Mouse (Mus musculus) thymus, adult 18-20 months (tissue): ENCODE data around the gene Cacna2d1.

Source experiments
- DNase-seq, 2 experiments: peaks; one replicate each; pipeline ENCODE4 v3.0.0; 2022; ENCODE audit warnings: mixed read lengths in 2 of 2

The Cacna2d1 gene

DNA sequence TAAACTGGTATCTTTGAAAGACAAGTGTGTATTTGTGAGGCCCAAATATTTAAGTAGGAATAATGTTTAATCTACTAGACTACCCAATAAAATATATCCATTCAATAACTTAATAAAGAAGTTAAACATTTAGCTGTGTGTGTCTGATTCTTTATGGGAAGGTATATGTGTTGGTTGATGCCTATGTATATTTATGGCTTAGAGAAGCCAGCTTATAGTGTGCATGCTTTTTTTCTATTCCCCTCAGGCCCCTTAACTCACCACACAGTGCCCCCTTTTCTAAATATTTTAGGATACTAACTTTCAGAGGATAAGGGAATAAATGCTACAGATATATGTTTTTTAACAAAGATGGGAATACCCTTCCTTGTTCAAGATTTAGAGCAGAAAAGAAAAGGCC lies 128.8 kb downstream of the Cacna2d1 start:
- DNase-seq = no peak

GRCm38 (mm10) chr5:16063949-16064348 lies 129.5 kb downstream of the Cacna2d1 start:
- no peak for DNase-seq

DNA sequence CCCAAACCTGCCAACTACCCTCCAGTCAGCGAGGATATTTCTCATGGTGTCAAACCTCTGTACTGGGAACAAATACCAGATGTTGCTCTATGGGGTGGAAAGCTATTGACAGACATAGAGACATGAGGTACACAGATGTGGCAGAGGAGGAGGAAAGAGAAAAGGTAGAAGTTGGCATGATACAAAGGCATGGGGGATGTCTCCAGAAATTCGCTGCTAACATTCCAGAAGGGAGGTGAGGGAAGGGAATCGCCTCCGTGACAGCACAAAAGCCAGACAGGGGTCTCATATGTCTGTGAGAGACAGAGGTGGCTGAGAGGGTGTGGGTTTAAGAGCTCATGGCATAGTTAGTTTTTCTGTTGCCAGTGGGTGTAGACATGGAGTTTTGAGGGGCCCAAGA lies 131.3 kb downstream of the Cacna2d1 start:
- no peak for DNase-seq

- no peak for DNase-seq
Observed at GRCm38 (mm10) chr5:16082253-16082652, 147.8 kb downstream of the Cacna2d1 start.

DNA sequence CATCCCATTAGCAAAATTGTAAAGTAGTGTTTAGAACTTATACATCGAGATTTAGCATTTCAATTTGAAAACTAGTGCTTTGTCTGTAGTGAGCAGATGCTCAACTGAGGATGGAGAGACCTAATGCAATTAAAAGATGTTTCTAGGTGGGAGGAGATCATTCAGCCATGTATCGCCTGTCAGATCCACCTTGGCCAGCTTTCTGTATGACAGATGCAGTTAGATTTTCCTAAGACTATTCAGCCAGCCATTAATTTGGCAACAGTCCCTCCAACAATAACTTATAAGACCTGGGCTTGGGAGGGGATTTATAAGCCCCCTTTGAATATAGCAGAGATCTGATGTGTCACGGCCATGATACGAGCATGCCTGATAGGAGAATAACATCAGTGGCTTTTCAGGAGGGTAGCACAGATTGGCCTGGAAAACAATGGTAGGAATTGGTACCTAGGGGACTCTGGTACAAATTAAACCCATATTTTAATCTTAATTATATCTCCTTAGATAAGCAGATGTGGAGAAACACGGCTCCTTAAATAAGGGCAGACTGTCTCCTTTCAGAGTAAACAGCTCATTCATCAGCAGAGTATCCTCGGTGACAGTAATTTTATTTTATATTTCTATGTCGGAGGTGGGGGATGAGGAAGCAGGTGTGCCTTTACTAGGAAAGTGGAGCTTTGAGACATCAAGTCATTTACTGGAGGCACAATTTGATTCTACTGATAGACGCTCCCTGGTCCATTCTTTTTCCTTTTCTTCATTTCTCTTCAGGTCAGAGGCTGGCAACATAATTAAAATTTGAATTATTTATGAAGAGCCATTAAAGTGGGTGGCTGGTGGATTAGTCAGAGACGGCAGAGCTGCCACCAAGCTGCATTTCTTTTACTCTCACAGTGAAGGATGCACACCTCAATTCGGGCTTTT lies 152.8 kb downstream of the Cacna2d1 start:
- DNase-seq = no peak

DNA sequence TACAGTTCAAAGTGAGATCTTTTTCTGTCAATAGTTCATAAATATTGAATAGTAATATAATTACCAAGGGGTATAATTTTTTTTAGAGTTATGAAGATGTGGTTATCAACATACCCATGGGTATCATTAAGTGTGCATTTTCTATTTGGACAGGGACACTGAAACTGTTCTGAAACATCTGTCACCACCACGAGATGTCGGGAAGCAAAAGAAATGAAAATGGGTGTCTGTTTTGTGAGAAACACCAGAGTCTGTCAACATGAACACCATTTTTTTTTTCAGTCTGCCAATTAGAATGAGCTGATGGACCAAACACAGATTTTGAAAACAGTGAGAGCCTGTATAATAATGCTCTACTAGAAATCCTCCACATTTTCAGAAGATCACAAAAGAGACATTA lies 153.5 kb downstream of the Cacna2d1 start:
- DNase-seq = no peak

- no peak for DNase-seq
Observed at GRCm38 (mm10) chr5:16092540-16092939, 158.0 kb downstream of the Cacna2d1 start.

- DNase-seq = no peak
Observed at GRCm38 (mm10) chr5:16093071-16093693, 158.7 kb downstream of the Cacna2d1 start.

DNA sequence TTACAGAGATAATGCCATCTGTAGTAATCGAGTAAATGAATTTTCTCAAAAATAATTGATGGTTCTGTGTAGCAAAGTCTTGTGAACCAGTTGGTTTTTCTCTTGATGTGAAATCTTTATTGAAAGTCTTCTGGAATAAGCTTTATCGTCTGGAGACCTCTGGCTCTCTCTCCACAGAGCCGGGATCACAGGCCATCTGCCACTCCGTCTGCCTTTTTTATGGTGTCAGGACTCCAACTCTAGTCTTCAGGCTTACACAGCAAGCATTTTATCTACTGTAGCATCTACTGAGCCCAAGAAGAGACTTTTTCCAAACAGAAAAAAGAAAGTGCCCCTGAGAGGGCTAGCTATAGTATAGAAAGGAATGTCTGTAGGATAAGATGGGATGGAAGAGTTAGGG lies 160.9 kb downstream of the Cacna2d1 start:
- DNase-seq = no peak

DNA sequence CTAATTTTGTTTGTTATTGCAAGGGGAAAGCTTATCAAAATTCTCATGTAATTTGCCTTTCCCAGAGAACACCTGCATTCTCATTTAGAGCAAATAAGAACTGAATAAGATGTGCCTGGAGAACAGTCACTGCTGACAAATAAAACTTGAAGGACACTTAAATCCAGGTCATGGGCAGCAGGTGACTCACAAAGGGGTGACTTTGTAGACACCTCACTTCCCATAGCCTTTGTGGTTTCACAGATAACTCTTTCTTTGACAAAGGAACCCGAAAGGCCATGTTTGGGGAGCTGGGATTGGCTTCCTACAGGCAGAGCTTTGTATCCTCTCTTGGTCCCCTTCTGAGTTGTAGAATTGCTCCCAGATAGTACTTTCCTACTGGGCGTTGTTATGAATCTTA lies 164.3 kb downstream of the Cacna2d1 start:
- DNase-seq = no peak

- DNase-seq = no peak
Observed at GRCm38 (mm10) chr5:16101820-16102219, 167.3 kb downstream of the Cacna2d1 start.

DNA sequence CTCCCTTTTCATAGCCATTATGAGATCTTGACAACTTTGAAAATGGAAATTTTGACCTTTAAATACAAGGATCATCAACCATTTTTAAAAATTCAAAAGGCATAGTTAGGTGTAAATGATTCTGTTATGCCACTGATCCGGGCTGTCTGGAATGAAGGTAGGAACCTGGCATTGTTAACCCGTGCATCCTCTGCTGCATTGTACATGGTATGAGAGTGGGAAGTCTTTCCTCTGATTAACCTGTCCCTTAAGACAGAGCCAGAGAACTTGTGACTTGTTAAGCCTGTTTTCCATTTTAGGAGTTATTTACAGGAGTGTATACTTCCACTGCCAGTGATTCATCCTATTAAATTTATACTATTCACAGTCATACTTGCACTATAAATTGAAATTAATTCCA lies 171.2 kb downstream of the Cacna2d1 start:
- DNase-seq = no peak

GRCm38 (mm10) chr5:16110643-16111042 lies 176.2 kb downstream of the Cacna2d1 start:
- no peak for DNase-seq

GRCm38 (mm10) chr5:16113879-16114278 lies 179.4 kb downstream of the Cacna2d1 start:
- DNase-seq = no peak

- DNase-seq = no peak
Observed at GRCm38 (mm10) chr5:16121334-16121733, 186.8 kb downstream of the Cacna2d1 start.

- DNase-seq = no peak
Observed at GRCm38 (mm10) chr5:16122110-16122509, 187.6 kb downstream of the Cacna2d1 start.

- DNase-seq = no peak
Observed at GRCm38 (mm10) chr5:16134286-16135094, 200.0 kb downstream of the Cacna2d1 start.

- no peak for DNase-seq
Observed at GRCm38 (mm10) chr5:16135986-16136385, 201.5 kb downstream of the Cacna2d1 start.

GRCm38 (mm10) chr5:16136839-16137238 lies 202.3 kb downstream of the Cacna2d1 start:
- no peak for DNase-seq

DNA sequence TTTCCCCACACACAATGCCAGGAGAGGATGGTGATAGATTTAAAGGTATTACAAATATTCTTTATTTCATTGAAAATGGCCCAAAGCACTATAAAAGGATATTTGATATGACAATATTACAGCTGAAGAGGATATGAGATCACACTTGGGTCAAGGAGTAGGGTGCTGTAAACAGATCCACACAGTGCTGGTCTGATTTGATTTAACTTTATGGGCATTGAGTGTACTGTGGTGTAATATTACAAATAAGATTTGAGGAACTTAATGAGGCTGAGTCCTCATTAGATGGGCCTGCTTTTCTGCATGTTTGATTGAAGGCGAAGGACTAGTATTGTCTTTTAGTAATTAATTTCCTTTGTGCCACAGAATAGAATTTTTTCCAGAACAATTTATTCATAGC lies 212.1 kb downstream of the Cacna2d1 start:
- no peak for DNase-seq

GRCm38 (mm10) chr5:16155375-16156284 lies 221.1 kb downstream of the Cacna2d1 start:
- DNase-seq = no peak

DNA sequence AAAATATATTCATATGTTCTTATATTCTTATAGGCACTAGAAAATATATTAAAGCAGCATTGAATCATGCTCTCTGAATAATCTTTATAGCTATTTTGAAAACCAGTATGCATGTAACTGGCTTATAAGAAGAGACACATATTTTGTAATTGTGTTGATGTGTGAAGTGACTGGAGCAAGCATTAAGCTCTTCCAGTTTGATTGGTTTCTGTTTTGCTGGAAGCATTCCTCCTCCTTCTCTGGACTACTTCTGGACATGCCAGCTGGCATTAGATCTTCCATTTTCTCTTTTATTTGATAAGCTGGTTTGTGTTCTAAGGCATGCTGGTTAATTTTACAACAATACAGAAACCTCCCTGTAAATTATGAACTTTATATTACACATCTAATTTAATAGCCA lies 228.8 kb downstream of the Cacna2d1 start:
- DNase-seq = no peak
